ENCODE assay signal across 22 mouse cellular contexts in the genomic region with DNA sequence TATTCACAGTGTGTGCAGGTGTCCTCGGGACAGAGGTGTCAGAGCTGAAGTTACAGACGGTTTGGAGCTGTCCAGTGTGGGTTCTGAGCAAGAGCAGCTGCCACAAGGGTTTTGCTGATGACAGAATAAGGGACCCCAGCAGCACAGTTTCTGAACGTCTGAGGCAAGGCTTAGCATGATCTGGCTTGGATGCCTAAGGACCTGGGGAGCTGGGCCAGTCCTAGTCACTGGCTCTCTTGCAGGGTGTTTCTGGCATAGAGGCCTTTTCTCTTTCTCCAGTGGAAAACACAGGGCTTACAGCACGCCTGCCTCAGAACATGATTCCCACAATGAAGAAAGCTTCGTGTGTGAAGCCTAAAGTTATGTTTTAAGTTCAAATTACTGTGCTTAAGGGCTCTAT.
A peak's percentile ranks its signal among the peaks of the same experiment; 100 is the strongest.
DNase-seq lines count a peak whose midpoint lies in the region; ATAC-seq lines count a peak whose summit lies in the region.
"Had no signal": no experiment of that assay in that cellular context is flagged by ENCODE, and none has a peak within 500 bp of the region (broad histone marks: within the 10 kb centered on the region; RNA-seq: fewer than 3 reads in every experiment).

No protein-coding gene starts in this region.

- H3K27me3 ChIP-seq in heart, embryonic 11.5 days (ENCODE audit: control insufficient read depth, insufficient read depth, low read length) = no peaks in the 10 kb centered on the region
- H3K27me3 ChIP-seq in heart, embryonic 12.5 days (replicated peaks) = 0 out of 2 replicates have a peak, but pooled peaks cover 2% of the 10 kb centered on the region
- H3K27me3 ChIP-seq in heart, embryonic 16.5 days (ENCODE audit: control insufficient read depth, insufficient read depth, low read length) = no peaks in the 10 kb centered on the region
- H3K27me3 ChIP-seq: embryonic facial prominence, embryonic 15.5 days; forebrain, embryonic 15.5 days; hindbrain, embryonic 12.5 days; hindbrain, embryonic 15.5 days had no signal

- DNase-seq in heart, adult 11 months = peak; percentile 94
- no peak for DNase-seq in heart, adult 9 months (ENCODE audit: low spot score in 2 of 2)
- peak; percentile 21 for DNase-seq in heart, postnatal 4 days
- DNase-seq in kidney, postnatal 25 days = no peak
- DNase-seq: adrenal gland, adult 2 months; adrenal gland, postnatal 14 days; cerebellum, adult 11 months; cerebellum, adult 2 months; cerebellum, adult 9-11 months; cerebellum, postnatal 25 days; gastrocnemius, postnatal 25 days; kidney, adult 2 months had no signal

- ATAC-seq in heart, embryonic 11.5 days (replicated peaks; ENCODE audit: insufficient number of reproducible peaks, low FRiP score, low TSS enrichment) = no peak
- ATAC-seq in heart, embryonic 12.5 days (ENCODE audit: insufficient number of reproducible peaks, low FRiP score) = no peak
- ATAC-seq in heart, embryonic 16.5 days (replicated peaks; ENCODE audit: extremely low read depth, insufficient read depth, low FRiP score) = no peak
- ATAC-seq: CD4-positive, CD25-positive, alpha-beta regulatory T cell, adult 4 months; forebrain, embryonic 15.5 days; intestine, postnatal 0 days had no signal

- H3K27ac ChIP-seq in heart, embryonic 11.5 days (ENCODE audit: low read depth, low read length) = no peak overlapping the region
- no peak overlapping the region for H3K27ac ChIP-seq in heart, embryonic 12.5 days (ENCODE audit: poor library complexity, severe bottlenecking)
- peak overlapping the region; percentile 23; the same call in 1 of the 2 replicates for H3K27ac ChIP-seq in heart, embryonic 16.5 days (ENCODE audit: low read length)
- H3K27ac ChIP-seq: embryonic facial prominence, embryonic 12.5 days; embryonic facial prominence, embryonic 15.5 days; hindbrain, embryonic 12.5 days; hindbrain, embryonic 15.5 days had no signal

- H3K9me3 ChIP-seq in heart, embryonic 11.5 days (replicated peaks; ENCODE audit: control insufficient read depth, low read length) = no peaks in the 10 kb centered on the region
- no peaks in the 10 kb centered on the region for H3K9me3 ChIP-seq in heart, embryonic 12.5 days (replicated peaks)
- H3K9me3 ChIP-seq in heart, embryonic 16.5 days (replicated peaks; ENCODE audit: control insufficient read depth, low read length) = no peaks in the 10 kb centered on the region
- H3K9me3 ChIP-seq: embryonic facial prominence, embryonic 12.5 days; embryonic facial prominence, embryonic 15.5 days; forebrain, embryonic 15.5 days; hindbrain, embryonic 12.5 days; hindbrain, embryonic 15.5 days had no signal

- H3K4me1 ChIP-seq in heart, embryonic 11.5 days (ENCODE audit: control insufficient read depth, insufficient read depth, low read length) = peaks cover 17% of the 10 kb centered on the region
- H3K4me1 ChIP-seq in heart, embryonic 12.5 days (replicated peaks) = peaks cover 40% of the 10 kb centered on the region
- H3K4me1 ChIP-seq in heart, embryonic 16.5 days (ENCODE audit: control insufficient read depth, insufficient read depth, low read length) = peaks cover 19% of the 10 kb centered on the region

- H3K4me2 ChIP-seq in heart, embryonic 11.5 days = no peak overlapping the region
- no peak overlapping the region for H3K4me2 ChIP-seq in heart, embryonic 12.5 days
- no peak overlapping the region for H3K4me2 ChIP-seq in heart, embryonic 16.5 days (ENCODE audit: low read depth, low read length)
- H3K4me2 ChIP-seq: embryonic facial prominence, embryonic 12.5 days; embryonic facial prominence, embryonic 15.5 days; forebrain, embryonic 15.5 days; hindbrain, embryonic 12.5 days; hindbrain, embryonic 15.5 days had no signal

- 45% methylated on average over 5 of the region's 5 CpGs for WGBS in heart, embryonic 11.5 days (ENCODE audit: insufficient replicate concordance)
- 47% methylated on average over 5 of the region's 5 CpGs for WGBS in heart, embryonic 12.5 days
- 46% methylated on average over 5 of the region's 5 CpGs for WGBS in heart, embryonic 16.5 days

- H3K4me3 ChIP-seq in heart, embryonic 11.5 days (ENCODE audit: low read depth, low read length) = no peak overlapping the region
- H3K4me3 ChIP-seq in heart, embryonic 12.5 days = no peak overlapping the region
- no peak overlapping the region for H3K4me3 ChIP-seq in heart, embryonic 16.5 days (ENCODE audit: low read length)
- H3K4me3 ChIP-seq: embryonic facial prominence, embryonic 12.5 days; embryonic facial prominence, embryonic 15.5 days; forebrain, embryonic 15.5 days; hindbrain, embryonic 12.5 days; hindbrain, embryonic 15.5 days had no signal

- no peak overlapping the region for H3K9ac ChIP-seq in heart, embryonic 11.5 days (ENCODE audit: low read depth, low read length)
- H3K9ac ChIP-seq in heart, embryonic 12.5 days = 0 out of 2 replicates have a peak overlapping the region, but pooled peaks have one; percentile 12
- no peak overlapping the region for H3K9ac ChIP-seq in heart, embryonic 16.5 days (ENCODE audit: low read length)
- H3K9ac ChIP-seq: embryonic facial prominence, embryonic 12.5 days; embryonic facial prominence, embryonic 15.5 days; forebrain, embryonic 15.5 days; hindbrain, embryonic 12.5 days; hindbrain, embryonic 15.5 days had no signal

- H3K36me3 ChIP-seq in heart, embryonic 11.5 days (ENCODE audit: control insufficient read depth, insufficient read depth, low read length) = no peaks in the 10 kb centered on the region
- no peaks in the 10 kb centered on the region for H3K36me3 ChIP-seq in heart, embryonic 12.5 days
- no peaks in the 10 kb centered on the region for H3K36me3 ChIP-seq in heart, embryonic 16.5 days (ENCODE audit: control insufficient read depth, insufficient read depth)
- H3K36me3 ChIP-seq: embryonic facial prominence, embryonic 12.5 days; embryonic facial prominence, embryonic 15.5 days; forebrain, embryonic 15.5 days; hindbrain, embryonic 12.5 days; hindbrain, embryonic 15.5 days had no signal

Comparison
In these comparisons a context has a peak if more than half of its experiments do, and no peak if none do; other contexts are left out.
1. DNase-seq: peak in heart, adult 11 months (single experiment) and heart, postnatal 4 days (single experiment); none in heart, adult 9 months (0 of 2) and kidney, postnatal 25 days (0 of 2).